9 mouse cellular contexts compared by ENCODE assay signal in the genomic region with DNA sequence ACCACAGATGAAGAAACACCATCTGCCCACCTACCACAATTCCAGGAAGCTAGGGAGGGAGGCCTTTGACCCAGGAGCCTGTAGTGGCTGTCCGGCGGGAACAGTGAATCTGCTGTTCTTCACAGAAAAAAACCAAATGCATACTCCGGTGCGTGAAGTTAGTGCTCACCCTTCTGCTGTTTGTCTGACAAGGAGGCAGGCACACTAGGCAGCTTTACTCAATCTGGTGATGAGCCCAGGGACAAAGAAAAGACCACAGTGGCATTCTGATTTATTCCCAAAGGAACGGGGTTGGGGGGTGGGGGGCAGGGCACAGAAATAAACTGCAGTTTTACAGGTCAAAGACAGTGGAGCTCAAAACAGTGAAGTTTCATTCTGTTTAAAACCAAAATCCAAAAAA.
DNase-seq lines count a peak whose midpoint lies in the region; ATAC-seq and TF ChIP-seq lines count a peak whose summit lies in the region.
"Had no signal": no experiment of that assay in that cellular context is flagged by ENCODE, and none has a peak within 500 bp of the region (broad histone marks: within the 10 kb centered on the region; RNA-seq: fewer than 3 reads in every experiment).

No protein-coding gene starts in this region.

- H3K4me1 ChIP-seq in heart, embryonic 11.5 days (ENCODE audit: control insufficient read depth, insufficient read depth, low read length) = no peaks in the 10 kb centered on the region; the same call in 1 of the 2 replicates
- peaks cover 1 to 16% of the 10 kb centered on the region in 2 experiments; a peak in 3 of 4 replicates for H3K4me1 ChIP-seq in MEL (ENCODE audit: control insufficient read depth in 1 of 2, insufficient read depth in 2 of 2, low read length in 2 of 2)
- H3K4me1 ChIP-seq in forebrain, postnatal 0 days (ENCODE audit: insufficient read depth) = peaks cover 7% of the 10 kb centered on the region; the same call in 1 of the 2 replicates
- peaks cover 27% of the 10 kb centered on the region for H3K4me1 ChIP-seq in midbrain, embryonic 13.5 days (replicated peaks)
- no peaks in the 10 kb centered on the region for H3K4me1 ChIP-seq in kidney, adult 2 months (ENCODE audit: control insufficient read depth, insufficient read depth, low read length)

- no peak overlapping the region for H3K4me3 ChIP-seq in heart, embryonic 11.5 days (ENCODE audit: low read depth, low read length)
- H3K4me3 ChIP-seq in MEL (ENCODE audit: control insufficient read depth in 1 of 2, insufficient read depth in 1 of 2, low read depth in 2 of 2, low read length in 2 of 2) = no peak overlapping the region
- no peak overlapping the region for H3K4me3 ChIP-seq in forebrain, postnatal 0 days (ENCODE audit: low read depth, low read length)
- H3K4me3 ChIP-seq in midbrain, embryonic 13.5 days (replicated peaks) = 0 out of 2 replicates have a peak overlapping the region, but pooled peaks have one; percentile 13
- H3K4me3 ChIP-seq in kidney, adult 2 months (ENCODE audit: insufficient read depth, low read depth, low read length) = no peak overlapping the region

- TF ChIP-seq POLR2A in MEL (IDR thresholded peaks at IDR 0.05; ENCODE audit: control insufficient read depth in 1 of 2, insufficient read depth in 1 of 2, low read depth in 1 of 2, low read length in 2 of 2, poor library complexity in 1 of 2) = no peak
- TF ChIP-seq POLR2A in kidney, adult 2 months (IDR thresholded peaks at IDR 0.05; ENCODE audit: low read depth, low read length) = no peak

- H3K4me2 ChIP-seq in heart, embryonic 11.5 days = peak overlapping the region; percentile 32
- peak overlapping the region; percentile 61 for H3K4me2 ChIP-seq in forebrain, postnatal 0 days (ENCODE audit: low read depth)
- peak overlapping the region; percentile 60 for H3K4me2 ChIP-seq in midbrain, embryonic 13.5 days (replicated peaks)

- intact Hi-C loops in left cerebral cortex, postnatal 14 days (cut with DNase I) = loop anchor here (5.0 kb wide), 1 partner anchor 63 kb away; the partner anchor contains the start of gene Ddx3x

- TF ChIP-seq CTCF in MEL (IDR thresholded peaks at IDR 0.05 in 2 of 3, conservative IDR thresholded peaks at IDR 0.05 in 1 of 3; ENCODE audit: control insufficient read depth in 1 of 3, insufficient read depth in 1 of 3, low read depth in 2 of 3, low read length in 3 of 3, poor library complexity in 1 of 3, severe bottlenecking in 1 of 3) = no peak
- TF ChIP-seq CTCF in forebrain, postnatal 0 days (IDR thresholded peaks at IDR 0.05; ENCODE audit: low read depth) = no peak
- no peak for TF ChIP-seq CTCF in kidney, adult 2 months (conservative IDR thresholded peaks at IDR 0.05; ENCODE audit: insufficient read depth, insufficient read length, low read depth, low read length)

- H3K79me2 ChIP-seq in MEL (ENCODE audit: control insufficient read depth, insufficient read depth, low read length, poor library complexity) = no peaks in the 10 kb centered on the region; the same call in 1 of the 2 replicates

- DNase-seq in heart, postnatal 4 days = no peak
- DNase-seq in MEL (ENCODE audit: low read depth, low spot score) (no peak), adipocyte (ENCODE audit: low spot score) (no peak)
- peak; percentile 49 for DNase-seq in forebrain, postnatal 0 days
- no peak for DNase-seq in kidney, adult 2 months
- DNase-seq in left cerebral cortex, postnatal 14 days (ENCODE audit: low spot score in 2 of 2) = no peak

- peaks cover 21% of the 10 kb centered on the region for H3K27me3 ChIP-seq in heart, embryonic 11.5 days (ENCODE audit: control insufficient read depth, insufficient read depth, low read length)
- H3K27me3 ChIP-seq in MEL (ENCODE audit: control insufficient read depth in 1 of 2, insufficient read depth in 2 of 2, low read length in 2 of 2) = no peaks in the 10 kb centered on the region
- no peaks in the 10 kb centered on the region for H3K27me3 ChIP-seq in forebrain, postnatal 0 days (ENCODE audit: insufficient read depth, low read length)
- H3K27me3 ChIP-seq in midbrain, embryonic 13.5 days = peaks cover 18% of the 10 kb centered on the region; the same call in 1 of the 2 replicates
- no peaks in the 10 kb centered on the region for H3K27me3 ChIP-seq in kidney, adult 2 months (replicated peaks; ENCODE audit: control insufficient read depth, insufficient read depth, low read length)

- H3K27ac ChIP-seq in heart, embryonic 11.5 days (ENCODE audit: low read depth, low read length) = peak overlapping the region; percentile 85
- H3K27ac ChIP-seq in MEL (ENCODE audit: control insufficient read depth, low read depth, low read length) = no peak overlapping the region
- H3K27ac ChIP-seq in forebrain, postnatal 0 days (ENCODE audit: low read depth, low read length) = peak overlapping the region; percentile 92
- H3K27ac ChIP-seq in midbrain, embryonic 13.5 days = peak overlapping the region; percentile 96
- no peak overlapping the region for H3K27ac ChIP-seq in kidney, adult 2 months (ENCODE audit: insufficient read depth, low read depth, low read length)

- WGBS in heart, embryonic 11.5 days (ENCODE audit: insufficient replicate concordance) = 15% methylated on average over 5 of the region's 5 CpGs
- 7% methylated on average over 5 of the region's 5 CpGs for WGBS in forebrain, postnatal 0 days
- WGBS in midbrain, embryonic 13.5 days = 19% methylated on average over 5 of the region's 5 CpGs
- WGBS in kidney, adult 2 months = 28% methylated on average over 5 of the region's 5 CpGs

- peak overlapping the region; percentile 28; the same call in 1 of the 2 replicates for H3K9ac ChIP-seq in heart, embryonic 11.5 days (ENCODE audit: low read depth, low read length)
- no peak overlapping the region for H3K9ac ChIP-seq in MEL (ENCODE audit: control insufficient read depth, low read depth, low read length, poor library complexity, severe bottlenecking)
- H3K9ac ChIP-seq in forebrain, postnatal 0 days = peak overlapping the region; percentile 51
- peak overlapping the region; percentile 58 for H3K9ac ChIP-seq in midbrain, embryonic 13.5 days (replicated peaks)

- no peak for ATAC-seq in heart, embryonic 11.5 days (replicated peaks; ENCODE audit: insufficient number of reproducible peaks, low FRiP score, low TSS enrichment)
- no peak for ATAC-seq in forebrain, postnatal 0 days
- ATAC-seq in midbrain, embryonic 13.5 days = no peak

- TF ChIP-seq EP300 in MEL (IDR thresholded peaks at IDR 0.05; ENCODE audit: low read depth in 1 of 2, low read length in 2 of 2) = no peak

- no peak for TF ChIP-seq RAD21 in MEL (IDR thresholded peaks at IDR 0.05; ENCODE audit: low read depth, low read length)

- no peaks in the 10 kb centered on the region; the same call in 1 of the 2 replicates for H3K9me3 ChIP-seq in heart, embryonic 11.5 days (replicated peaks; ENCODE audit: control insufficient read depth, low read length)
- no peaks in the 10 kb centered on the region for H3K9me3 ChIP-seq in MEL (replicated peaks; ENCODE audit: insufficient read depth, low read length)
- H3K9me3 ChIP-seq in forebrain, postnatal 0 days (ENCODE audit: low read length) = no peaks in the 10 kb centered on the region
- H3K9me3 ChIP-seq in midbrain, embryonic 13.5 days = no peaks in the 10 kb centered on the region
- H3K9me3 ChIP-seq: G1E had no signal

- H3K36me3 ChIP-seq in heart, embryonic 11.5 days (ENCODE audit: control insufficient read depth, insufficient read depth, low read length) = no peaks in the 10 kb centered on the region
- peaks cover 0 to 11% of the 10 kb centered on the region in 2 experiments; a peak in 2 of 4 replicates for H3K36me3 ChIP-seq in MEL (ENCODE audit: control insufficient read depth in 1 of 2, insufficient read depth in 2 of 2, low read length in 2 of 2)
- H3K36me3 ChIP-seq in forebrain, postnatal 0 days (ENCODE audit: insufficient read depth) = no peaks in the 10 kb centered on the region
- no peaks in the 10 kb centered on the region for H3K36me3 ChIP-seq in midbrain, embryonic 13.5 days
- no peaks in the 10 kb centered on the region for H3K36me3 ChIP-seq in kidney, adult 2 months (ENCODE audit: control insufficient read depth, insufficient read depth, low read length)
- H3K36me3 ChIP-seq: G1E had no signal

TF ChIP-seq in MEL, 35 proteins besides CTCF, POLR2A, EP300 and RAD21:
- 0 out of 2 replicates have a peak, but pooled peaks have one; percentile 12 for TF ChIP-seq ZNF384 (IDR thresholded peaks at IDR 0.05; ENCODE audit: low read depth, low read length)
- no peak for TF ChIP-seq E2F4 (IDR thresholded peaks at IDR 0.05; ENCODE audit: borderline replicate concordance, low read depth, low read length)
- no peak for TF ChIP-seq GATA1 (IDR thresholded peaks at IDR 0.05; ENCODE audit: low read depth, low read length)
- TF ChIP-seq JUND (IDR thresholded peaks at IDR 0.05; ENCODE audit: low read depth, low read length) = no peak

Comparison
In these comparisons a context has a peak if more than half of its experiments do, and no peak if none do; other contexts are left out.
1. H3K27ac ChIP-seq: peak in heart, embryonic 11.5 days (single experiment), forebrain, postnatal 0 days (single experiment) and midbrain, embryonic 13.5 days (single experiment); none in MEL (single experiment) and kidney, adult 2 months (single experiment).
2. Peak in every context shown above with its lines, with median percentiles within 50 percentile points of each other: H3K4me2 ChIP-seq.